Mouse (Mus musculus): ENCODE data around the gene Atpif1.
"Not testable (repeated sequence)": the region's sequence is repeated elsewhere in the genome, so short reads cannot be mapped to it uniquely, and the experiment has no call there.

Gene Atpif1

DNA sequence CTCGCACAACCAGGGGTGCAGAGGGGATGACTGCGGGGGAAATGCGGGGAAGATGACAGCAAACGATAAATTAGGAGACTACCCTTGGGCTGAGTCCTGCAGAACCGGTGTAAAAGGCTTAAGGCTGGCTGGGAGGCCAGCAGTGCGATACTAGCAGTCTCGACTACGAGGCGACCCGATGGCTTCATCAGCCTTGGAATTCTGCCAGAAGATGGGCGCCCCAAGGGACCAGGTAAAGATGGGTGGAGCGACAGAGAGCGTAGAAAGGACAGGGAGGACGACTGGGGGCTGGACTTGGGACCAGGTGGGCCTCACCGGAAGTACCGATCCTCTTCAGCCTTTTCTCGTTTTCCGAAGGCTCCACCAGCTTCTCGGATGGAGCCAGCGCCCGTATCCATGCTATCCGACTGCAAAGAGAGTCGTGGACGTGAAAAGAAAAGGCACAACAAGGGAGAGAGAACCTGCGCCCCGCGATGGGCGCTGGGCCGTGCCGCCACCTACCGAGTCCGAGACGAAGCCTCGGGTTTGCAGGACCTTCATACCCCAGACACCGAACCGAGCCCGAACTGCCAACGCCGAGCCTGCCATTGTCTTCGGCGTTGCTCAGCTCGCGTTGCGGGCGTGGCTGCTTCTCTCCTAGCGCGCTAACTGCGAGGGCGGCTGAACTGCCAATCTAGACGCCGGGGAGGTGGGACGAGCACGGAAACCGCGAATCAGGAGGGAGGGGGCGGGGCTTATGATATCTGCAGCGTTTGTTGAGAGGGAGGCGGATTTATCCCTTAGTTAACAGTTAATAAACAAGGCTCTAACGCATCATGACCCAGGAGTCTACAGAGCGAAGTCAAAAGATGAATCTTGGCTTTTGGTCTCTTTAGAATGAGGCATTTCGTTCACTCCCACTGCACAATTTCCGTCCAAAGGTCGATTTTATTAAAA is at the start of gene Atpif1:
Gene Atpif1, minus strand, starts transcription at position 679 of the 936 bp plus-strand sequence.
- DNase-seq (ENCODE audit: low spot score in 2 of 2), result peak; percentile 88 to 92

DNA sequence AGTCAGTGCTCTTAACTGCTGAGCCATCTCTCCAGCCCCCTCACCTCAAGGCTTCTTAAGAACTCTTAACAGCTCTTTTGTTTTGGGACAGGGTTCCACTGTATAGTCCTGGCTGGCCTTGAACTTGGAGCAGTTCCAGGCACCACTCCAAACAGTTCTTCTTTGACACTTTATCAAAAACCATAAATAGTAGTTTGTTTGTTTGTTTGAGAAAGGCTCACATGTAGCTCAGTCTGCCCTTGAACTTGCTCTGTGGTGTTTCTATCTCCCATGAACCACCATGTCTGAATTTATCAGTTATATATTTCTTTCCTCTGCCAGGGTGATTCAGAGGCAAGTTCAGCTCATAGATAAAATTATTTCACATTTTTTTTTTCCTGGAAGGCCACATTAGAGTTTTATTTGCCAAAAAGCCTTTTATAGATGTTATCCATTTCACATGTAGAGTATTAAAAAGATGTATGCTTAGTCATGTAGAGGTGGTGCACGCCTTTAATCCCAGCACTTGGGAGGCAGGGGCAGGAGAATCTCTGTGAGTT is 41.4 kb upstream of the Atpif1 start:
- no peak for DNase-seq (ENCODE audit: low spot score in 2 of 2)

DNA sequence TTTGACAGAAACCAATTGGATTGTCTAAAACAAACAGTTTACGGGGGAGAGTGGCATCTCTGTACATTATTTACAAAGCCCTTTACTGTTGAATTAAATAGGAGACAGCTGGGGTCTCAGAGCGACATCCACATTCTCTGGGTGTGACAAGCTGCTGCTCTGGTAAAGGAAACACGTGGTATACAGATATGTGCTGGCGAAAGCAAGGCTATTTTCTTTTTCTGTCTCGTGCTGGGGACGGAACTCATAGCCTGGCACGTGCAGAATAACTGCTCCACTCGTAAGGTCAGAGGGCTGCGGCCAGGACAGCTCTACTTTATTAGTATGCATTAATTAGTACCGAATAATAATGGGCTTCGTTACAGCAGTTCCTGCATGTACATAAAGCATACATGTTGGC is 39.9 kb upstream of the Atpif1 start:
- peak; percentile 47 to 50 for DNase-seq (ENCODE audit: low spot score in 2 of 2)

DNA sequence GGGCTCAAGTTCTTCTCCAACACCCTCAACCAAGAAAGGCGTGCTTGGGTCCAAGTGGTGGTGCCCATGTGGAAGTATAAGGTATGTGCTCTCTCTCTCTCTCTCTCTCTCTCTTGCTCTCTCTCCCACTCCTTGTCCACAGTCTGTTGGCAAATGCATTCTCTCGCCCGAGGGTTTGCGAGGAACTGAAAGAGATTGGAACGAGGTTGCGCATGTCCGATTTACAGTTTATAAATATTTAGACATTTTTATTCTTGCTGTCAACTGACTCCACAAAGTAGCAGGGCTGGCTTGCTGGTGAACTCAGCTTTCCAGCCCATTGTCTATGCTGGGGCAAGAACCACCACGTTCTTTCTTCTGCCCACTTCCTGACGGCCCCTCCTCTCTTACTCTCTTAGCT is 37.7 kb upstream of the Atpif1 start:
- DNase-seq (ENCODE audit: low spot score in 2 of 2), result no peak

DNA sequence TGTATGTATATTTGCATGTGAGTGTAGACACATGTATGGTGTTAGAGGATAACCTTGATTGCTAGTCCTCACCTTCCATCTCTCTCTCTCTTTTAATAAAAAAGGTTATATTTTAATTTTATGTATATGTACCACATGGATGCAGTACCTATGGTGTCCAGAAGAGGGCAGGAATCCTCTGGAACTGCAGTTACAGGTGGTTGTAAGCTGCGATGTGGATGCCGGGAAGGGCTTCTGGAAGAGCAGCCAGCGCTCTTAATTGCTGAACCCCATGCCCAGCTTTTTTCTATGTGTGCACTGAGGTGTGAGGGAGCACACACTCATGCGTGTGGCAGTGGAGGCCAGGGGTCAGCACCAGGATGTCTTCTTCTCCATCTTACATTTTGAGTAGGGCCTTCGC is 35.7 kb upstream of the Atpif1 start:
- DNase-seq (ENCODE audit: low spot score in 2 of 2), result no peak

DNA sequence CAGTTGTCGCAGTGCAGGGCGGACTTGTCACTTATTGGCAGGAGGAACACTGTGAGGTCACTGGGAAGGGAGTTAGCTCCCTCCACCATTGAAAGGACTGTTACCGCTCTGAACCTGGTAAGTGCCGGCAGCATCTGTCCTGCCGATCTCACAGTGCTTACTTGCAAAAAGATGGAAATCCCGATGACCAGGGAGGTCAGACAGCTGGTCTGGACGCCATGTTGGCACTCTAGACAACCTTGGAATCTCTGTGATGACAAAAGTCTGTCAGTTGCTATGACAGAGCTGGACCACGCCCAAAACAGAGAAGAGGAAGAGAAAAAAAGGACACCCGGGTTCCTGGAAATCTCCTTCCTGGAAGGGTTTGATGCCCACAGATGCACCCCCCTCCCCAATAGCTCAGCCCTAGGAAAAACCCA is 33.9 kb upstream of the Atpif1 start:
- no peak for DNase-seq (ENCODE audit: low spot score in 2 of 2)

DNA sequence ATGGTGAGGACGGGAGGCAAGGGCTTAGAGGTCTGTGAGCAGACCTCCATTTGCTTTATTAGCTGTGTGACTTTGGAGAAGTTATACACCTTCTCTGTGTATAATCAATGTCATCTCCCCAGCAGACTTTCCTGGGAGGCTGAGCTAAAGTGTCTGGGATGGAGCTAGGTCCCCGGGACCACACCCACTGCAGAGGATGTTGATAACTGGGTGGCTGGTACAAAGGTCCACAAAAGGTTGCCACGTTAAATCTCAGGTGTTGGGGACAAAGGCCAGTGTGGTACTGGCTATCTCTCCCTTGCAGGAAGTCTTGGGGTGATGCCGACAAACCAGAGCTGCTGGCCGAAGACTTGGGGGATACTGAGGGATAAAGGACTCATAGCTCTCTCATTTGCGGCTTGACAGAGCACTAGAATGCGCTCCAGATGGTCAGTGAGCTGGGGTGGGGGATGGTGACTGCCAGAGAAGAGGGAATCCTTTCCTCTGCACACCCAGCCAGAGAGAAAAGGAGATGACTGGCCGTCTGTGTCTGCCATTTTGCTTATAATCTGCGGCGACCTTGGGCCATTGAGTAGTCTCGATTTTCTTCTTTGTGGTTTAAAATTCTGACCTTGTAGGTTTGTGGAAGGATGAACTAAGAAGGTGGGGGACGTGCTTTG is 31.8 kb upstream of the Atpif1 start:
- DNase-seq (ENCODE audit: low spot score in 2 of 2), result no peak

DNA sequence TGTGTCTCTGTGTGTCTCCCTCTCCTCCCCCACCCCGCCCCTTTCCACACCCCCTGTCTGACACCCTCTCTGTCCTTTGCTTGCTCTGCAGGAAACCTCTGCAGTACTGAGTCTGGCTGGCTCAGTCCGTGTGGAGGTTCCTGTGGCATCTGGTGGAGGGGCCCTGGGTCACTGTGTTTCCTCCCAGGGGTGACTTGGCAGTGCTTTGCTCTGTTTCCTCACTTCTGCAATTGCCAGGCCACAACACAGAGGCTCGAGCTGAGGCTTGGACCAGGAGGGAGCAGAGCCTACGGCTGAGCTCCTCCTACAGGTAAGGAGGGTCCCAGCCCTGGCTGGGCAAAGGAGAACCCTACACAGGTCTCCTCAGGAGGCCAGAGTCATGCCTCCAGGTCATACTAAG is 30.5 kb upstream of the Atpif1 start, which contains the start of gene Ptafr:
Gene Ptafr, plus strand, starts transcription at position 103 of the 400 bp plus-strand sequence.
- peak; percentile 56 to 68 for DNase-seq (ENCODE audit: low spot score in 2 of 2)

DNA sequence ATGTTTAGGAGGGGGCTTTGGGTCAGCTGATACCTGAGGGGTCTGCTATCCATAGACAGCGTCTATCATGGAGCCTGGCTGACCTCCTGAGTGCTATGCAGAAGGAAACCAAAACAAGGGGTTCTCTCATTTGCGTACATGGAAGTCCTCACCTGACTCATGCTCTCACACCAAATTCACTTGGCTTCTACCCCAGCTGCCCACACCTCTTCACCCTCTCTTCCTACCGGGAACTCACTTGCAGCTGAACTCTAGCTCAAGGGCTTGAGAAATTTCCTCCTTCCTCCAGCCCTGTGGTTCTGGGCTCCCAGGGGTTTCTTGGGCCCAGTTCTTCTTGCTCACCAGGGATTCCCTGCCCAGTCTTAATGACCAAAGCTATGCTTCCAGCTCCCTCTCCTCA is 29.8 kb upstream of the Atpif1 start:
- no peak for DNase-seq (ENCODE audit: low spot score in 2 of 2)

DNA sequence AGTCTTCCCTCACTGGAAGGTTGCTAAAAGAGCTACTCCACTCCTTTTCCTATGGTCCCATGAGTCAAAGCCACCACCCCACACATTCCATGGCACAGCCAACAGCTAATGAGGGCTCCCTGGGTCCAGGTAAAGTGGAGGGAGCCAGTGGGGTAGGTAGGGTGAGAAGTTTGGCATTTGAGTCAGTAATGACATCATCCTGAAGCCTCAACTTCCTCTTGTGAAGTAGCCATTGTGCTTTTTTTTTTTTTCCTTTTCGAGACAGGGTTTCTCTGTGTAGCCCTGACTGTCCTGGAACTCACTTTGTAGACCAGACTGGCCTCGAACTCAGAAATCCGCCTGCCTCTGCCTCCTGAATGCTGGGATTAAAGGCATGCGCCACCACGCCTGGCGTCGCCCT is 22.1 kb upstream of the Atpif1 start:
- DNase-seq (ENCODE audit: low spot score in 2 of 2), result not testable (repeated sequence)

DNA sequence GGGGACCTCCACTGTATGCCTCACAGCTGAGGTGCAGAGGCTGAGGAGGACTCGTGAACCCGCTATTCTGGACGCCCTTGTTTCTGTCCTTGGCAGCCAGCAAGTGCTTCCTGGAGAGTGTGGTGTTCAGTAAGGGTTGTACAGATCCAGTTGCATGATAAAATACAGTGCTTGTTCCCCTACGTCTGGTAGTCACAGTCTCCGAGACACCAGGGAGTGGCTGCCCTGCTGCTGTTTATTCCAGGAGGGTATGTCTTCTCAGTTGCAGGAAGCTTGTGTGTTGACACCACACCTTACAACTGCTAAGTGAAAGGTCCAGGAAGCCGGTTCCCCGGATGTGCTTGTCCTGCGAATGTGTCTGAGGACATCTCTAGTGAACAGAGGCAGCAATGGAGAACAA is 21.2 kb upstream of the Atpif1 start:
- DNase-seq (ENCODE audit: low spot score in 2 of 2), result no peak

DNA sequence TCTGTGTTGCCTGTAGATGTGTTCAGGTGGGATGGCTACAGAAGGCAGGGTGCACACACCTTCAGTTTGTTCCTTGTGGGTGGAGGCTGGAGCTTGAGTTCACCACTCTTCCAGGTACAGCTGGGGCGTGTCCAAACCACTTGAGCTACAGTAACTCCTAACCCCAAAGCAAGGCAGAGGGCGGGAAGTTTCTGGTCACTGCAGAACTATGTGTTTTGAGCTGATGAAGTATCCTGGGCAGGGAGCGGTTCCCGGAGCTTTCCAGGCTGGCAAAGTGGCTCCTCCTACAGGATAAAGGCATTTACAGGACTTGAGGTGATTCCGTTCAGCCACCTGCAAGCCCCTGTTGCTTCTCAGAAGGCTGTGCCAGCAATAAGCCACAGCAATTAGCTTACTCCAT is 20.8 kb upstream of the Atpif1 start:
- no peak for DNase-seq (ENCODE audit: low spot score in 2 of 2)

DNA sequence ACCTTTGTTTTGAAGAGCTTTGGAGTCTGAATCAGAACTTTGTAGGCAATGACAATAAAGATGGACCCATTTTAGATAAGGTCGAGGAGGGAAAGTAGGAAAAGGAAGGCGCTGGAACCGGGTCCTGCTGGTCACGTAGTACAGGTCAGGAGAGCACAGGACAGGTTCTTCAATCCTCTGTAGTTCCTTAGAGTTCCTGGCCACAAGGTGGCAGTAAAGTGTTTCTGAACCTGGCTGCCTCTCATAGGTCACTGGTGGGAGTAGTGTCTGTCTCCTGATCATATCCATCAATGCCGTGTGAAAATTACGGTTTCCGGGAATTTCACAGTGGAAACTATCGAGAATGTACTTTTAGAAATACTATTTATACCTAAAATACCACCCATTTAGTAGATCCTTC is 12.4 kb upstream of the Atpif1 start:
- DNase-seq (ENCODE audit: low spot score in 2 of 2), result peak; percentile 64 to 67

DNA sequence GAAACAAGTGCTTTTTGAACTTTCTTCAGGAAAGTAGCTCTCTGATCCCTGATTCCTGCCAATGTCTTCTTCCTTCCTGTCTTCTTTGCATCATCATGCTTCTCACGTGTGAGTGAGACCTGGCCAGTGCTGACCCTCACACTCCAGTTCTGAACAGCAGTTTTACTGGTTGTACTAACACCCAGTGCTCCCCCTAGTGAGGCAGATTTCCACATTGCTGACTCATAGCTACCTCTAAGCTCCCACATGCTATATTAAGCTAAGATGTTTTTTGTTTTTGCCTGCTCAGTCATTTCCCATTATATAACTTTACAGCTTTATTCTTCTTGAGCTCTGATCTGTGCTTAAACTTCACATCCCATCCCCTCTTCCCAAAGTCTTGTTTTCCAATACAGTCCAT is 9.3 kb upstream of the Atpif1 start:
- no peak for DNase-seq (ENCODE audit: low spot score in 2 of 2)

DNA sequence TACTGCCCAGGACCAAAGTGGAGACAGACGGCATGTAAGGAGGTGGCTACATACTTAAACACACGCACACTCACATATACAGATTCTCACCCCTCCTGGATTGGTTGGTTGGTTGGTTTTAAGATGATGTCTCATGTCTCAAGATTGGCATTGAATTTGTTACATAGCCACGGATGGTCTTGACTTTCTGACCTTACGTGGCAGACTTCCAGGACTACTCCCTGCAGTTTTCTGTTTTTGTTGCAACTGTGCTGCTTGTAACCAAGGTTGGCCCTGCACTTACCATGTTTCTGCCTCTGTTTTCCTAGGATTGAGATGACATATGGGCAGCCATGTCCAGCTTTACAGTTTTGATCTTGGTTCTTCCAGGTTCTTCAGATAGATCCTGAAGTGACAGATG is 8.0 kb upstream of the Atpif1 start:
- DNase-seq (ENCODE audit: low spot score in 2 of 2), result no peak

DNA sequence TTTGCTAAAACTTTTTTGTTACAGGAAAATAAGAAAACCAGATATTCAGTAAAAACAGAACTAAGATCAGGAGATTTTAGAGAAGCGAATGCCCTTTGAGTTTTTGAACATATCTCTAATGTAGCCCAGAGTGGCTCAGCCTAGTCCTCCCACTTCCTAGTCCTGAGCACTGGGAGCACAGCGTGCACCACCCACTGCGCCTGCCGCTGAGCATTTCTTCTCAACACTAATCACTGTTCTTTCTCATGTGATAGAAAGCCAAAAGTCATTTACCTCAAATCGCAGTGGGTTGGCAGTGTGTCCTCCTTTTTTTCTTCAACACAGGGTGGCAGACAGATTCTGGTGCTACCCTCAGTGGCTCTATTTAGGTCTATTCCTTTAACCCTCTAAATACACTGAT is 6.0 kb upstream of the Atpif1 start:
- no peak for DNase-seq (ENCODE audit: low spot score in 2 of 2)

DNA sequence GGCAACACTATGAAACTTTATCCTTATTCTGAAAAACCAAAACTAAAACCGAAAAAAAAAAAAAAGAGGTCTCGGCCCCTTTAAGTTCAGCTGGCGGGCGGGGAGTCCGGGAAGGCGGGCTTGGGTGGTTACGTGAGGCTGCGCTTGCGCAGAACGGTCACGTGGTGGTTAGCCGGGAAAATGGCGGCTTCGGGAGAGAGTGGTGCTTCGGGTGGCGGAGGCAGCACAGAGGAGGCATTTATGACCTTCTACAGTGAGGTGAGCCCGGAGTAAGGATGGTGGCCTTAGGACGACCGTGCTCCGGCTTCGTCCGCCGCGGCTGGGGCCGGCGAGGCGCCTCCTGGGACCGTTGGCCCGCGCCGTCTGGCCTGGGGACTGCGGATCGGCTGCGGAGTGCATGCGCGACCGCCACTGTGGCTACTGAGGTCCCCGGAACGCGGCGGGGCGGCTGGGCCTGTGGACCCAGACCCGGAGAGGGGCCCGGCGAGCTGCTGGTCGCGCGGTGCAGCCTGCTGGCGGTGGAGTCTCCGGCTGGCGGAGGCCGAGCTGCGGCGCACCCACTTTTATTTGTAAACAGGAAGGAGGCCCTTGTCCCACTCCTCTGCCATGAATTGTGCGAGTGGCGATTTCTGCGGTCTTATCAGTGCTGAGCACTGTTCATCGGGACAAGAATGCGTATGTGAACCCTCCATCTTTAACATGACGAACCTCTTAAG is 2.1 kb upstream of the Atpif1 start, which contains the start of gene Dnajc8:
Gene Dnajc8, plus strand, starts transcription at position 145 of the 716 bp plus-strand sequence.
- DNase-seq (ENCODE audit: low spot score in 2 of 2), result peak; percentile 93 to 94

DNA sequence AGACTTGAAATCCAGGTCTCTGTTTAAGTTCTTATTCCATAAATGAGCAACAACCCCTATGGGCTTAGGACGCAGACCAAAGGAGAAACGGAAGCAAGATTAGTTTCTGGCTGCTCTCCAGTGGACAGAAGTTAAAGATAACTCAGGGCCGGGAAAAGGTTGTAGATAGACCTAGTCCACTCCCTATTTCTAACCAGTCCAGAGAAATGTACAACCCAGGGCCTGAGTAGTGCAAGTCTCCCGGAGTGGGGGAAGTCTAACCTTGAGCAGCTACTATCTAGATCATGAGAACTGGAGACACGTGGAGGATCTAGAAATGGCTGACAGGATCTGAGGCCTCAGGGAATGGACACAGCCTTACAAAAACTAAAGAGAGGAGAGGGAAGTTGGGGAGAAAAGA is 963 bp downstream of the Atpif1 start:
- DNase-seq (ENCODE audit: low spot score in 2 of 2), result peak; percentile 29 to 65

DNA sequence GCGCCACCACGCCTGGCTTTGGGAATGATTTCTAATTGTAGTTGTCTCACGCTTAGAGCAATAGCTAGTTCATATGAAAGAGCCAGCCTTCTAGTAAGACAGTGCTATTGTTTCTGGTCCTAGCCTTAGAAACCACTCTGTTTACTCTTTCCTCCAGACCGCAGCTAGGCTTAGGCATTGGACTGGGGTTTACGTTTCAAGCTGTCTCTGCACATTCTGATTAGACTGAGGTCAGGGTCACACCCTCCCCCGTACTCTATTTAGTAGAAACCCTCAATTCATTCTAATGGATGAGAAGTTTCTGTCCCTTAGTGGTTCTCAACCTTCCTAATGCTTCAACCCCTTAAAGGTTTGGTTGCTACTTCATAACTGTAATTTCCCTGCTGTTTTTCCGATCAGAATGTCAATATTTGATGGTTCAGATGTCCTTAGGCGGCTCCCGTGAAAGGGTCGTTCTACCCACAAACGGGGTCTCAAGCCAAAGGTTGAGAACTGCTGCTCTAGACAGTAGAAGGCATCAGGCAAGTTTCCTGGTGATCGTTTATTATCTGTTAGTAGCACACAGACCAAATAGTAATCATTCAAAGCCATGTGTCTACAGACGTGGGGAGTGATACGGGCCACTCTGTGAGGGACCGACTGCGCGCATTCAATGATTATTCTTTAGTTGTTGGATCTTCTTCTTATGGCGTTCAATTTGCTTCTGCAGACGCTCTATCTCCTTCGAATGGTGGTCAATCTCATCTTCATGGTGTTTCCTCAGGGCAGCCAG is 3.2 kb downstream of the Atpif1 start:
- DNase-seq (ENCODE audit: low spot score in 2 of 2), result peak in 1 of 2 experiments; percentile 49

DNA sequence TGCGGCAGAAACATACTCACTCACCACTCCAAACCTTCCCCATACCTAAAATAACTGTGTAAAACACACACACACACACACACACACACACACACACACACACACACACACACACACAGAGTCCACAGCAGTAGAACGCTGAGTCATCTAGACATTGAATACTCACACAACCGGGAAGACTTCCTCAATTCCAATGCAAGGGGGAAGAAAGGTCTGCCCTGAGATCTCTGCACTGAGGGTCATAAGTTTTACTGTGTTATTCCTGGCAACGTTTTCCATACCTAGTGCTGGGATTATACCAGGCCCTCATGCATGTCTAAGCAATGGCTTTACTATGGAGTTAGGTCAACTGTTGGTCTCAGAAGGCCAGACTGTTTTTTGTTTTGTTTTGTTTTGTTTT is 4.1 kb downstream of the Atpif1 start:
- no peak for DNase-seq (ENCODE audit: low spot score in 2 of 2)

DNA sequence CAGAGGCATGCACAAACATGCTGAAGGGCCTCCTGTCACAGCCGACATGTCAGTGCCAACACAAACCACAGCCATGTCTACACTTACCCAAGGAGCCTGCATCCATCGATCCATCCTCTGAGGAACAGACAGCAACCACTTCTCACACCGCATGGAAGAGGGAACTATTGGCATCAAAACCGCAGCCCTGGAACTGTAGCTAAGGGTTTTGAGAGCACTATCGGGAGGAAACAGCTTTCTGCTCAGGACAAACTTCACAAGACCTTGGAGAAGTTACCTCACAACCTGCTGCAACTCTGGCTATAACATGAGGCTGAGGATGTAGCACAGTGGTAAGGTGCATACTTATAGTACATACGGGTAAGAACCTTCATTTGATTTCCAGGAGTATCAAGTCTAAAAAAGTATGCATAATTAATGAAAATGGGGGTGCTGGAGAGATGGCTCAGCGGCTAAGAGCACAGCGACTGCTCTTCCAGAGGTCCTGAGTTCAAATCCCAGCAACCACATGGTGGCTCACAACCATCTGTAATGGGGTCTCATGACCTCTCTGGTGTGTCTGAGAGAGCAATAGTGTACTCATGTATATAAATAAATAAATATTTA is 5.4 kb downstream of the Atpif1 start:
- no peak for DNase-seq (ENCODE audit: low spot score in 2 of 2)
